Mouse (Mus musculus) megakaryocyte, embryonic 14.5 days (primary cell): ENCODE results near the gene Sipa1l3.

Experiments used
- FLI1 ChIP-seq: IDR thresholded peaks from 2 replicates; pipeline ENCODE4 v1.6.1; 2012; ENCODE audit warnings: low read length, inconsistent platforms, mixed read lengths
- GATA1 ChIP-seq: IDR thresholded peaks from 3 replicates; pipeline ENCODE4 v1.6.1; 2012; ENCODE audit warnings: mixed read lengths, low read length, inconsistent platforms, borderline replicate concordance

DNA sequence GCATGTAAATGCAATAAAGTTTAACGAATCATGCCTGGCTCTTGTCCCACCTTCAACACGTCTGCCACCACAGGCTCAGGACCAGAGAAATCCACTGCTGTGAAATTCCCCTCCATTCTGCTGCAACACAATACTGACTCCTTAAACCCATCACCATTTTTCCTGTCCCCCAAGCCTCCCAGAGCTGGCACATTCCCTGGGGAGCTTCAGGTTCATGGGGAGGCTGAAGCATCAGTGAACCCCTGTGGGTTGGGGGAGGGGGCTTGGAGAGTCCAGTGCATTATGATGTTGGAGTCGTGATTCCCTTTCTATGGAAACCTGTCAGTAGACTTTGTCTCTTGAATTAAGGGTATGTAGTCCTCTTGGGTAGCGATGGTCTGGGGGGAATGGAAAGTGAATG lies 37.8 kb upstream of the Sipa1l3 start:
- TF ChIP-seq GATA1 = no peak
- no peak for TF ChIP-seq FLI1
